Mouse (Mus musculus): ENCODE results near the gene Spdye4a.

GRCm38 (mm10) chr5:143222287-143222686, 4.4 kb downstream of the Spdye4a start:
- TF ChIP-seq CHD2 (IDR thresholded peaks at IDR 0.05; ENCODE audit: low read length), result no peak
- TF ChIP-seq USF1 (IDR thresholded peaks at IDR 0.05; ENCODE audit: low read depth, low read length), result no peak
- no peak for TF ChIP-seq POLR2A (IDR thresholded peaks at IDR 0.05; ENCODE audit: low read depth, low read length)
- TF ChIP-seq RCOR1 (conservative IDR thresholded peaks at IDR 0.05; ENCODE audit: low read depth, low read length), result no peak
- TF ChIP-seq ZC3H11A (IDR thresholded peaks at IDR 0.05; ENCODE audit: low read depth, low read length), result no peak
- TF ChIP-seq CTCF (conservative IDR thresholded peaks at IDR 0.05 in 1 of 2, IDR thresholded peaks at IDR 0.05 in 1 of 2; ENCODE audit: low read depth in 2 of 2, low read length in 2 of 2), result no peak
- TF ChIP-seq MEF2A (IDR thresholded peaks at IDR 0.05; ENCODE audit: borderline replicate concordance, low read depth, low read length), result no peak
- TF ChIP-seq POLR2AphosphoS2 (IDR thresholded peaks at IDR 0.05; ENCODE audit: low read depth, low read length), result no peak
- no peak for TF ChIP-seq ZKSCAN1 (IDR thresholded peaks at IDR 0.05; ENCODE audit: borderline replicate concordance, low read depth, low read length)
- TF ChIP-seq ETS1 (conservative IDR thresholded peaks at IDR 0.05; ENCODE audit: low read depth, low read length), result no peak

Measured in CH12.LX (cell line).